Mouse (Mus musculus) embryonic facial prominence, embryonic 15.5 days (tissue): Measurements from ENCODE around the gene Slc30a5. TPM values are rescaled to one million over a fixed set of nuclear protein-coding genes. Genes with fewer than 3 reads are reported as not detected.
"Not testable (repeated sequence)": the region's sequence is repeated elsewhere in the genome, so short reads cannot be mapped to it uniquely, and the experiment has no call there.

ENCODE experiments used
- ATAC-seq: fragments of 200-750 bp; cut with Nextera tagmentation; 2 replicates; pipeline ENCODE4 v1.8.0; 2017; ENCODE audit warnings: low read depth, moderate TSS enrichment; ENCODE audit not compliant: insufficient number of reproducible peaks, low FRiP score, low TSS enrichment
- H3K27ac ChIP-seq: fragments of 300-500 bp; sonication (generic); replicated peaks from 2 replicates; pipeline ENCODE4 v1.5.1; 2015; ENCODE audit warnings: mild to moderate bottlenecking, inconsistent platforms
- H3K27me3 ChIP-seq: fragments of 300-500 bp; sonication (generic); 2 replicates; pipeline ENCODE4 v1.6.1; 2015; ENCODE audit warnings: inconsistent platforms
- H3K36me3 ChIP-seq: fragments of 300-500 bp; sonication (generic); 2 replicates; pipeline ENCODE4 v1.6.1; 2015; ENCODE audit warnings: mild to moderate bottlenecking, inconsistent platforms
- H3K4me1 ChIP-seq: fragments of 300-500 bp; sonication (generic); 2 replicates; pipeline ENCODE4 v1.6.1; 2015; ENCODE audit warnings: inconsistent platforms
- H3K4me2 ChIP-seq: fragments of 300-500 bp; sonication (generic); replicated peaks from 2 replicates; pipeline ENCODE4 v1.6.1; 2015; ENCODE audit warnings: mild to moderate bottlenecking, inconsistent platforms
- H3K4me3 ChIP-seq: fragments of 300-500 bp; sonication (generic); replicated peaks from 2 replicates; pipeline ENCODE4 v1.5.1; 2015; ENCODE audit warnings: mild to moderate bottlenecking, inconsistent platforms
- H3K9ac ChIP-seq: fragments of 300-500 bp; sonication (generic); 2 replicates; pipeline ENCODE4 v1.6.1; 2015; ENCODE audit warnings: inconsistent platforms
- H3K9me3 ChIP-seq: fragments of 300-500 bp; sonication (generic); replicated peaks from 2 replicates; pipeline ENCODE4 v1.6.1; 2016; ENCODE audit warnings: inconsistent platforms
- WGBS: fragments of 180-500 bp; shearing (Covaris S2); methylation state at CpG from one replicate; pipeline ENCODE4 v1.1.7; 2015; 5-methylcytosine and 5-hydroxymethylcytosine counted together
- polyA plus RNA-seq: library from polyadenylated mRNA; unstranded; fragments of >200 nt; fragmentation: Nextera tagmentation; extraction: Ambion mirVana; gene quantifications from 2 replicates; pipeline ENCODE4 v1.2.1, GENCODE M21; 2015

Slc30a5 gene
- polyA plus RNA-seq, 1 experiment from 2014 or later = 57.2 TPM

GRCm38 (mm10) chr13:100789083-100789482 is 44.1 kb downstream of the Slc30a5 start:
- peaks cover 15% of the 10 kb centered on the region for H3K4me1 ChIP-seq
- no peak overlapping the region for H3K4me2 ChIP-seq
- H3K4me3 ChIP-seq = no peak overlapping the region
- no peak overlapping the region for H3K27ac ChIP-seq
- WGBS = 61% methylated on average over 3 of the region's 3 CpGs
- no peaks in the 10 kb centered on the region for H3K27me3 ChIP-seq
- no peaks in the 10 kb centered on the region for H3K9me3 ChIP-seq
- no peak overlapping the region for H3K9ac ChIP-seq
- ATAC-seq = no peak
- no peaks in the 10 kb centered on the region for H3K36me3 ChIP-seq

DNA sequence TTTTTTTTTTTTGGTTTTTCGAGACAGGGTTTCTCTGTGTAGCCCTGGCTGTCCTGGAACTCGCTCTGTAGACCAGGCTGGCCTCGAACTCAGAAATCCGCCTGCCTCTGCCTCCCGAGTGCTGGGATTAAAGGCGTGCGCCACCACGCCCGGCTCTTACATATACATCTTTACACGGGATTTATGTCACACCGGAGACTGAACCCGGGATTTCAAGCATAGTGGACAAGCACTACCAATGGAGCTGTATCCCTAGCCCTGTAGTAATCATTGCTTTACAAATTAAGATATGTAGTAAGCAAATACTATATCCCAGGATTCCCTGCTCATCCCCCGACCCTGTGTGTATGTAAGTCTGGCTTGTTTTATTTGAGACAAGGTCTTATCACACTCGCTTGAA is 45.2 kb downstream of the Slc30a5 start:
- not testable (repeated sequence) for H3K4me3 ChIP-seq, H3K9me3 ChIP-seq, H3K27me3 ChIP-seq, H3K9ac ChIP-seq, H3K4me2 ChIP-seq, H3K27ac ChIP-seq, H3K36me3 ChIP-seq, ATAC-seq
- WGBS = 91% methylated on average over 13 of the region's 14 CpGs
- H3K4me1 ChIP-seq = peaks cover 21% of the 10 kb centered on the region

DNA sequence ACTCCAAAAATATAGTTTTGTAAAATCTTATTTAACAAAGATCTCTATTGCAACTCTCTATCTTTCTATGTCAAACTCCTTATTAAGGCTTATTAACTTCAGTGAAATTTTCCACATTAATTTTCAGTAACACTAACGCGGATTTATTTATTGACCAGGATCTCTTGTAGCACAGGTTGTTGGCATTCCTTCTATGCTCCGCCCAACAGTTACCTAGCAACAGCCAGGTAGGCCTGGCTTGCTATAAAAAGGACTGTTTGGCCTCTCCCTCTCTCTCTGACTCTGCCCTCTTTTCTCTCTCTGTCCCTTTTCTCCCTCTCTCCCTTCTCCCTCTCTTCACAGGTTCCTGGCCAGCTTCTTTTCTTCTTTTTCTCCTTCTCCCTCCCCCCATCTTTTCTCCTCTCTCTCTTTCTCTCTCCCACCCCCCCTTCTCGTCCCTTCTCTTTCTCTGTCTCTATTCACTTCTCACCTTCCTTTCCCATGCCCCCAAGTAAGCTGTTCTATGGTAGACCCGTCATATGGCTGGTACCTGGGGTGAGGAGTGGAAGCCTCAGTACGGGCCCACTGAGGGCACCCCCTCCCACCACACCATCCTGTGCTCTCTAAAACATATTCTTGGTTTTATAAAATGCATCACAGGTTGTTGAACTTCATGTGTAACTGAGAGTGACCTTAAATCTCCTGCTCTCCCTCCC is 45.8 kb downstream of the Slc30a5 start:
- 66% methylated on average over 6 of the region's 6 CpGs for WGBS
- no peaks in the 10 kb centered on the region for H3K36me3 ChIP-seq
- no peaks in the 10 kb centered on the region for H3K27me3 ChIP-seq
- no peak overlapping the region for H3K4me2 ChIP-seq
- H3K9ac ChIP-seq = no peak overlapping the region
- H3K27ac ChIP-seq = no peak overlapping the region
- ATAC-seq = no peak
- peaks cover 21% of the 10 kb centered on the region for H3K4me1 ChIP-seq
- no peak overlapping the region for H3K4me3 ChIP-seq
- no peaks in the 10 kb centered on the region for H3K9me3 ChIP-seq

DNA sequence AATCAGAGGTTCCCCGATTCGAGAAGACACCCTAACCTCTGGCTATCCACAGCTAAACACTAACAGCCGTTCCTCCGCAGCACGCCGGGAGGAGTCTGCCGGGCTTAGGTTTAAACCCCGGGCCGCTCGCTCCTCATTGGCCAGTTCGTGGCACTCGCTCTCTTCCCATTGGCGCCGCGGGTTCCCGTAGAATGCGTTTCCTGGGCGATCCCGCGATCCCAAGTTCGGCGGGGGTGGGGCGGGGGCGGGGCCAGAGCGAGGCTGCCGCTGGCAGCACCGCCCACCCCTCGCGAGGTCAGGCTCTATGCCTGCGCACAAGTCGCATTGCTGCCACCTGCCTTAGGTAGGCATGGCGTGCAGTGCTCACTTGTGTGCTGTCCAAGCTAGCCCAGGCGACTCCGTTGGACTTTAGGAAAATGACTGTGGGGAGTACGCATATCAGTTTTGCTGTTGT is 46.8 kb downstream of the Slc30a5 start, which contains the start of gene Ccnb1:
TSS of gene Ccnb1 (minus strand) at position 157 of the 454 bp plus-strand sequence.
- under 1% methylated on average over 35 of the region's 35 CpGs for WGBS
- no peaks in the 10 kb centered on the region for H3K27me3 ChIP-seq
- peak within 1 kb of the TSS; percentile 63 for H3K9ac ChIP-seq
- H3K4me1 ChIP-seq = peaks cover 21% of the 10 kb centered on the region
- H3K27ac ChIP-seq = 0 out of 2 replicates have a peak within 1 kb of the TSS, but pooled peaks have one; percentile 22
- H3K9me3 ChIP-seq = no peaks in the 10 kb centered on the region
- H3K36me3 ChIP-seq = no peaks in the 10 kb centered on the region
- peak within 1 kb of the TSS; percentile 92 for H3K4me2 ChIP-seq
- ATAC-seq = peak; percentile 97
- peak within 1 kb of the TSS; percentile 86 for H3K4me3 ChIP-seq

GRCm38 (mm10) chr13:100785806-100786413 is 47.3 kb downstream of the Slc30a5 start:
- no peaks in the 10 kb centered on the region for H3K27me3 ChIP-seq
- H3K4me2 ChIP-seq = peak overlapping the region; percentile 92
- H3K4me1 ChIP-seq = peaks cover 21% of the 10 kb centered on the region
- H3K9me3 ChIP-seq = no peaks in the 10 kb centered on the region
- 0 out of 2 replicates have a peak overlapping the region, but pooled peaks have one; percentile 22 for H3K27ac ChIP-seq
- H3K9ac ChIP-seq = peak overlapping the region; percentile 63
- no peaks in the 10 kb centered on the region for H3K36me3 ChIP-seq
- WGBS = 1% methylated on average over 30 of the region's 30 CpGs
- H3K4me3 ChIP-seq = peak overlapping the region; percentile 86
- ATAC-seq = no peak

- Histone ChIP-seq H3K27me3 (no peaks in the 10 kb centered on the region), H3K4me2 (no peak overlapping the region), H3K4me3 (no peak overlapping the region), H3K9ac (no peak overlapping the region), H3K27ac (no peak overlapping the region), H3K4me1 (peaks cover 16% of the 10 kb centered on the region), H3K9me3 (no peaks in the 10 kb centered on the region), H3K36me3 (no peaks in the 10 kb centered on the region)
- ATAC-seq = no peak
- 81% methylated on average over 3 of the region's 3 CpGs for WGBS
Measured at GRCm38 (mm10) chr13:100777491-100777890, 55.7 kb downstream of the Slc30a5 start.

GRCm38 (mm10) chr13:100776710-100777109 is 56.5 kb downstream of the Slc30a5 start:
- Histone ChIP-seq H3K27ac (no peak overlapping the region), H3K36me3 (peaks cover 4% of the 10 kb centered on the region; the same call in 1 of the 2 replicates), H3K9ac (no peak overlapping the region), H3K27me3 (no peaks in the 10 kb centered on the region), H3K4me1 (peaks cover 16% of the 10 kb centered on the region), H3K9me3 (no peaks in the 10 kb centered on the region), H3K4me3 (no peak overlapping the region), H3K4me2 (peak overlapping the region; percentile 95; the same call in 1 of the 2 replicates)
- 60% methylated on average over 6 of the region's 6 CpGs for WGBS
- ATAC-seq = no peak

GRCm38 (mm10) chr13:100776056-100776419 is 57.2 kb downstream of the Slc30a5 start:
- Histone ChIP-seq H3K4me2 (peak overlapping the region; percentile 95), H3K27me3 (no peaks in the 10 kb centered on the region), H3K27ac (no peak overlapping the region; the same call in 1 of the 2 replicates), H3K4me1 (peaks cover 16% of the 10 kb centered on the region), H3K9ac (peak overlapping the region; percentile 57), H3K36me3 (peaks cover 9% of the 10 kb centered on the region; the same call in 1 of the 2 replicates), H3K4me3 (peak overlapping the region; percentile 88), H3K9me3 (no peaks in the 10 kb centered on the region)
- no peak for ATAC-seq
- 12% methylated on average over 8 of the region's 8 CpGs for WGBS

- Histone ChIP-seq H3K36me3 (peaks cover 15% of the 10 kb centered on the region; the same call in 1 of the 2 replicates), H3K9ac (peak within 1 kb of the TSS; percentile 57), H3K9me3 (no peaks in the 10 kb centered on the region), H3K4me1 (peaks cover 16% of the 10 kb centered on the region), H3K4me3 (peak within 1 kb of the TSS; percentile 88), H3K4me2 (peak within 1 kb of the TSS; percentile 95), H3K27ac (no peak within 1 kb of the TSS; the same call in 1 of the 2 replicates), H3K27me3 (no peaks in the 10 kb centered on the region)
- peak; percentile 87 for ATAC-seq
- under 1% methylated on average over 46 of the region's 46 CpGs for WGBS
Measured at GRCm38 (mm10) chr13:100775252-100776055, 57.8 kb downstream of the Slc30a5 start, which contains the start of gene Cenph. Gene Cenph, minus strand, starts transcription at chr13:100775899.

GRCm38 (mm10) chr13:100774704-100775103 is 58.5 kb downstream of the Slc30a5 start:
- H3K4me2 ChIP-seq = peak overlapping the region; percentile 95
- no peak overlapping the region for H3K9ac ChIP-seq
- ATAC-seq = no peak
- H3K4me1 ChIP-seq = peaks cover 16% of the 10 kb centered on the region
- H3K4me3 ChIP-seq = peak overlapping the region; percentile 88
- H3K27ac ChIP-seq = no peak overlapping the region
- no peaks in the 10 kb centered on the region for H3K9me3 ChIP-seq
- peaks cover 20% of the 10 kb centered on the region for H3K36me3 ChIP-seq
- H3K27me3 ChIP-seq = no peaks in the 10 kb centered on the region

- Histone ChIP-seq H3K9ac (no peak overlapping the region), H3K9me3 (no peaks in the 10 kb centered on the region), H3K4me2 (no peak overlapping the region), H3K36me3 (peaks cover 11% of the 10 kb centered on the region; the same call in 1 of the 2 replicates), H3K4me1 (no peaks in the 10 kb centered on the region), H3K27ac (no peak overlapping the region), H3K4me3 (no peak overlapping the region), H3K27me3 (no peaks in the 10 kb centered on the region)
- no peak for ATAC-seq
- WGBS = 86% methylated on average over 2 of the region's 2 CpGs
Measured at GRCm38 (mm10) chr13:100755329-100755728, 77.9 kb downstream of the Slc30a5 start.
